Mouse (Mus musculus): ENCODE data around the gene Rapgefl1. TPM values are rescaled to one million over a fixed set of nuclear protein-coding genes. Genes with fewer than 3 reads are reported as not detected.
A peak's percentile ranks its signal among the peaks of the same experiment; 100 is the strongest.

Gene Rapgefl1
- under 1 TPM; 0.60 to 0.78 TPM for total RNA-seq (2021)

GRCm38 (mm10) chr11:98836651-98837141 is at the start of gene Rapgefl1:
Gene Rapgefl1, plus strand, starts transcription at chr11:98836785.
- intact Hi-C loops (cut with DNase I) = no loop called here
- DNase-seq (ENCODE audit: low spot score) = peak; percentile 53

- intact Hi-C loops (cut with DNase I) = loop anchor here (1.0 to 2.0 kb wide), 2 partner anchors 14 to 46 kb away; no protein-coding TSS in a partner anchor
- no peak for DNase-seq (ENCODE audit: low spot score)
These were observed 49.4 kb upstream of the Rapgefl1 start for GRCm38 (mm10) chr11:98787229-98787628.

- intact Hi-C loops (cut with DNase I) = loop anchor here (1.0 to 2.0 kb wide), 4 partner anchors 15 to 77 kb away; no protein-coding TSS in a partner anchor
- DNase-seq (ENCODE audit: low spot score) = no peak
These were observed 48.9 kb upstream of the Rapgefl1 start for GRCm38 (mm10) chr11:98787691-98788090.

- intact Hi-C loops (cut with DNase I) = loop anchor here (2.0 kb wide), 2 partner anchors 41 to 77 kb away; no protein-coding TSS in a partner anchor
- no peak for DNase-seq (ENCODE audit: low spot score)
These were observed 48.4 kb upstream of the Rapgefl1 start for GRCm38 (mm10) chr11:98788139-98788538.

GRCm38 (mm10) chr11:98788550-98789218 is 47.9 kb upstream of the Rapgefl1 start:
- peak; percentile 87 for DNase-seq (ENCODE audit: low spot score)
- intact Hi-C loops (cut with DNase I) = loop anchor here (2.0 kb wide), 2 partner anchors 40 to 78 kb away; no protein-coding TSS in a partner anchor

GRCm38 (mm10) chr11:98789219-98789807 is 47.3 kb upstream of the Rapgefl1 start:
- intact Hi-C loops (cut with DNase I) = loop anchor here (2.0 kb wide), 2 partner anchors 39 to 79 kb away; no protein-coding TSS in a partner anchor
- DNase-seq (ENCODE audit: low spot score) = no peak

DNA sequence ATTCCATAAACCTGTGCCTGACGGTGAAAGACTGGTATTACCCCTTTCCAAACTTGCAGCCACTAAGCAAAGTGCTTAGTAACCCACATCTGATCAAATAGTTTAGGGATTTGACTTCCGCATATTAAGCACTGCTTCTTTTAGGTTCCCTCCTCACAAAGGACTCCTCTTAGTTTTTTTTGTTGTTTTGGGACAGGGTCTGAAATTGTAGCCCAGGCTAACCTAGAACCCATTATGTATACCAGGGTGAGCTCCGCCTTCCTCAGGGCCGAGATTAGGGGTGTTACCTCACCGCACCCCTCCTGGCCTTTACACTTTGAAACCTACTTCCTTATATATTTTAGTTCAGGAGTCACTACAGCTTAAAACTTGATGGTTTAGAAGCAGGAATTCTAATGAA is 46.8 kb upstream of the Rapgefl1 start:
- intact Hi-C loops (cut with DNase I) = loop anchor here (2.0 kb wide), 2 partner anchors 39 to 79 kb away; no protein-coding TSS in a partner anchor

DNA sequence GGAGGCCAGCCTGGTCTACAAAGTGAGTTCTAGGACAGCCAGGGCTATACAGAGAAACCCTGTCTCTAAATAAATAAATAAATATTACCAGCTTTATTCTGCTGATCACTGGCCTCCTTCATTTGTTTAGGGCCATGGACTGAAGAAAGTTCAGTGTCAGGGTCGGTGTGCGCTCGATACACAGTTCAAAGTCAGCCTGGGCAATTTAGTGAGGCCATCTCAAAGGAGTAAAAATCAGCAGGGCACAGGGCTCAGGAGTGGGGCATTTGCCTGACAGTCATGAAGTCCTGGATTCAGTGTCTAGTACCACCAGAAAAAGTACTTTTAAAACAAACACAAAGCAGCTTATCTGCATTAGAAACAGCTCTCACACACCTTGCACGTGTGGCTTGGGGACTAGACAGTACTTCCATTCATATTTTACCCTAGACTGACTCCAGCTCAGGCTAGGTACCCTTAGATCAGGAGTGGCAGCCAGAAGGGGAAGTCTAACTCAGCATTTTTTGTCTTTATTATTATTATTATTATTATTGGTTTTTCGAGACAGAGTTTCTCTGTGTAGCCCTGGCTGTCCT is 45.9 kb upstream of the Rapgefl1 start:
- DNase-seq (ENCODE audit: low spot score) = no peak
- intact Hi-C loops (cut with DNase I) = no loop called here

More for the DNA sequence above, 46.8 kb upstream of the Rapgefl1 start:
- DNase-seq (ENCODE audit: low spot score) = no peak

DNA sequence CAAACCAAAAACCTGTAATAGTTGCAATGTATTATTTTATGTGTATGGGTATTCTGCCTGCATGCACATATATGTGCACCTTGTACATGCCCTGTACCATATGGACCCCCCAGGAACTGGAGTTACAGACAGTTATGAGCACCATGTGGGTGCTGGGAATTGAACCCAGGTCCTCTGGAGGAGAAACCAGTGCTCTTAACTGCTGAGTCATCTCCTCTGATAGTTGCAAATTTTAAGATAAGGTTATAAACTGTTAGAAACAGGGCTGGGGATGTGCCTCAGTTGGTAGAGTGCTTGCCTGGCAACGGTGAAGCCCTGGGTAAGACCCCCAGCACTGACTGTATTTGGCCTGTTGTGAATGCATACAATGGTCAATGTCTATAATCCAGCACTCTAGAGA is 45.1 kb upstream of the Rapgefl1 start:
- intact Hi-C loops (cut with DNase I) = no loop called here

GRCm38 (mm10) chr11:98792081-98792480 is 44.5 kb upstream of the Rapgefl1 start:
- intact Hi-C loops (cut with DNase I) = no loop called here
- DNase-seq (ENCODE audit: low spot score) = no peak

More for the DNA sequence above, 45.1 kb upstream of the Rapgefl1 start:
- no peak for DNase-seq (ENCODE audit: low spot score)

- peak; percentile 71 for DNase-seq (ENCODE audit: low spot score)
- intact Hi-C loops (cut with DNase I) = loop anchor here (2.0 kb wide), 1 partner anchor 14 kb away; no protein-coding TSS in a partner anchor
These were observed 42.0 kb upstream of the Rapgefl1 start for GRCm38 (mm10) chr11:98794469-98795014.

- intact Hi-C loops (cut with DNase I) = loop anchor here (2.0 kb wide), 1 partner anchor 14 kb away; no protein-coding TSS in a partner anchor
- peak; percentile 84 for DNase-seq (ENCODE audit: low spot score)
These were observed 41.4 kb upstream of the Rapgefl1 start, which contains the start of gene Msl1 for GRCm38 (mm10) chr11:98795015-98795713. Gene Msl1, plus strand, starts transcription at chr11:98795516.

GRCm38 (mm10) chr11:98795714-98796514 is 40.7 kb upstream of the Rapgefl1 start:
- DNase-seq (ENCODE audit: low spot score) = peak; percentile 24
- intact Hi-C loops (cut with DNase I) = loop anchor here (2.0 kb wide), 1 partner anchor 13 kb away; no protein-coding TSS in a partner anchor

DNA sequence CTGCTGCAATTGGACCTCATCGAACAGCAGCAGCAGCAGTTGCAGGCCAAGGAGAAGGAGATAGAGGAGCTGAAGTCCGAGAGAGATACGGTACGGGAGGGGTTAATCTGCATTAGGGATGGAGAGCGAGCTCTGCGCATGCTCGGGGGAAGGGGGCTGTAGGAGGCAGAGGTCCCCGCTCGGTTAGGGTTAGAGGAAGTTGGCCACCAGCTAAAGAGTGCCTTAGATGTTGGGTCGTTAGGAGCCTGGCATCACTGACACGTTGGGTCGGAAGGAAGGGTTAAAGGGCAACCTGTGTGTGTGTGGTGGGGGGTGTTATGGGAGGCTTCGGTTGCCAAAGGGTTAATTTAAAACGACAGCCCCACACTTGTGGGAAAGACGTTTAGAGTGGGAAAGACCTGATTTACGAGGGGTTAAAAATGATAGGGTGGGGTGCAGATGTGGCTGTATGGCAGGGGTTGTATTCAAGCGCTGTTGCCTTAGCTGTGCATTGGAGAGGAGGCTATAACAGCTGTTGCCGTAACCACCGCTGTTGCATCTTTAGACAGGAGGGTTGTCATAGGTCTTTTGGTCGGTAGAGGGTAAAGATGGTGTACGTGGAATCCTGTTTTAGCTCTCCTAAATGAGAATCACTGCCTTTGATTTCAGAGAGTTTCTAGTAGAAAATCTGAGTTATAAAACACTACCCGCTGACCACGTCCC is 39.9 kb upstream of the Rapgefl1 start:
- intact Hi-C loops (cut with DNase I) = no loop called here

GRCm38 (mm10) chr11:98797306-98797705 is 39.3 kb upstream of the Rapgefl1 start:
- intact Hi-C loops (cut with DNase I) = no loop called here

More for the DNA sequence above, 39.9 kb upstream of the Rapgefl1 start:
- DNase-seq (ENCODE audit: low spot score) = peak; percentile 43

GRCm38 (mm10) chr11:98797909-98798308 is 38.7 kb upstream of the Rapgefl1 start:
- intact Hi-C loops (cut with DNase I) = no loop called here
- no peak for DNase-seq (ENCODE audit: low spot score)

More at GRCm38 (mm10) chr11:98797306-98797705, 39.3 kb upstream of the Rapgefl1 start:
- no peak for DNase-seq (ENCODE audit: low spot score)

- no peak for DNase-seq (ENCODE audit: low spot score)
- intact Hi-C loops (cut with DNase I) = no loop called here
These were observed 32.0 kb upstream of the Rapgefl1 start, which contains the start of gene Casc3 for GRCm38 (mm10) chr11:98804605-98805004. Gene Casc3, plus strand, starts transcription at chr11:98804905.

DNA sequence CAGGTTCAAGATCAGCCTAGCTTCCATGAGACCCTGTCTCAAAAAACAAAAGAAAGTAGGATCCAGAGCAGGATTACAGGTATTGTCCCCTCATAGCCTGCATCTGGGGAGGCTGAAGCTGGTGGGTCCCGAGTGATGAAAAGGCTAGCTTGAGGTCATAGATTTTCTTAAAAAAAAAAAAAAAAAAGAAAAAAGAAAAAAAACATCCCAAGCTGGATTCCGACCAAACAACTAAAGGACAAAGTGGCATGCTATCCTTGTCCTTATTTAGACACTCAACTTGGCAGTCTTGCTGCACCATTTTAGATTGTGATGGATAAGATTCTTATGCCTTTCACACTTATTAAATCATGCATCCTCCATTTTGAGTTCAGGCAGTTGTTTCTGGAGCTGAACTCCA is 28.2 kb upstream of the Rapgefl1 start:
- no peak for DNase-seq (ENCODE audit: low spot score)
- intact Hi-C loops (cut with DNase I) = loop anchor here (2.0 kb wide), 1 partner anchor 14 kb away; the partner anchor contains the start of gene Msl1

All from heart, postnatal 25 days (tissue).